Mouse (Mus musculus) embryonic facial prominence, embryonic 12.5 days (tissue): ENCODE data around the gene Akt2. TPM values are rescaled to one million over a fixed set of nuclear protein-coding genes. Genes with fewer than 3 reads are reported as not detected.

Experiments used
- ATAC-seq: fragments of 200-750 bp; cut with Nextera tagmentation; 2 replicates; pipeline ENCODE4 v1.8.0; 2017; ENCODE audit not compliant: insufficient number of reproducible peaks, insufficient read depth, low FRiP score, low TSS enrichment
- H3K27ac ChIP-seq: fragments of 300-500 bp; sonication (generic); 2 replicates; pipeline ENCODE4 v1.5.1; 2016; ENCODE audit warnings: mild to moderate bottlenecking
- H3K27me3 ChIP-seq: fragments of 300-500 bp; sonication (generic); 2 replicates; pipeline ENCODE4 v1.6.1; 2016; ENCODE audit warnings: mild to moderate bottlenecking, moderate library complexity
- H3K36me3 ChIP-seq: fragments of 300-500 bp; sonication (generic); 2 replicates; pipeline ENCODE4 v1.6.1; 2016; ENCODE audit warnings: mild to moderate bottlenecking
- H3K4me1 ChIP-seq: fragments of 300-500 bp; sonication (generic); 2 replicates; pipeline ENCODE4 v1.6.1; 2016
- H3K4me2 ChIP-seq: fragments of 300-500 bp; sonication (generic); replicated peaks from 2 replicates; pipeline ENCODE4 v1.6.1; 2016; ENCODE audit warnings: mild to moderate bottlenecking, moderate library complexity
- H3K4me3 ChIP-seq: fragments of 300-500 bp; sonication (generic); 2 replicates; pipeline ENCODE4 v1.5.1; 2016; ENCODE audit warnings: mild to moderate bottlenecking
- H3K9ac ChIP-seq: fragments of 300-500 bp; sonication (generic); 2 replicates; pipeline ENCODE4 v1.6.1; 2016; ENCODE audit warnings: mild to moderate bottlenecking, moderate library complexity
- H3K9me3 ChIP-seq: fragments of 300-500 bp; sonication (generic); 2 replicates; pipeline ENCODE4 v1.6.1; 2016; ENCODE audit warnings: mild to moderate bottlenecking, moderate library complexity
- WGBS: fragments of 180-500 bp; shearing (Covaris S2); methylation state at CpG from one replicate; pipeline ENCODE4 v1.1.7; 2016; 5-methylcytosine and 5-hydroxymethylcytosine counted together
- polyA plus RNA-seq: library from polyadenylated mRNA; unstranded; fragments of >200 nt; fragmentation: Nextera tagmentation; extraction: Ambion mirVana; gene quantifications from 2 replicates; pipeline ENCODE4 v1.2.1, GENCODE M21; 2016

The Akt2 gene
- polyA plus RNA-seq, 1 experiment from 2014 or later = 114 TPM

DNA sequence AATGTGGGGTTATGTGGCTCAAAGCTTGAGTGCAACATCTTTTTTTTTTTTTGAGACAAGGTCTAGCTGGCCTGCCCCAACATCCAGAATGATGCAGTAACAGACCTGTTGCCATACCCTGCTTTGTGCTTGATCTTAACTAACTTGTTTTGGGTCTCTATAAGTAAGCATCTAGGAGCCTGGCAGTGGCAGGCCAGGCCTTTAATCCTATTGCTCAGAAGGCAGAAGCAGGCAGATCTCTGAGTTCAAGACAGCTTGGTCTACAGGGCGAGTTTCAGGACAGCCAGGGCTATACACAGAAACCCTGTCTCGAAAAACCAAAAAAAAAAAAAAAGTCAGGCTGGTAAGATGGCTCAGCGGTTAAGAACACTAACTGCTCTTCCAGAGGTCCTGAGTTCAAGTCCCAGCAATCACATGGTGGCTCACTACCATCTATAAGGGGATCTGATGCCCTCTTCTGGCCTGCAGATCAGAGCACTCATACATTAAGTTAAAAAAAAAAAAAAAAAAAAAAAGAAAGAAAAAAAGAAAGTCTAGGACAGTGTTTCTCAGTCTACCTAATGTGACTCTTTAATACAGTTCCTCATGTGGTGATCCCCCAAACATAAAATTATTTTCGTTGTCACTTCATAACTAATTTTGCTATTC lies 662 bp upstream of the Akt2 start:
- H3K4me2 ChIP-seq = peak overlapping the region; percentile 74
- ATAC-seq = no peak
- no peaks in the 10 kb centered on the region for H3K9me3 ChIP-seq
- 63% methylated on average over 4 of the region's 4 CpGs for WGBS
- H3K4me1 ChIP-seq = peaks cover 10% of the 10 kb centered on the region
- no peak overlapping the region for H3K9ac ChIP-seq
- peaks cover 5% of the 10 kb centered on the region; the same call in 1 of the 2 replicates for H3K36me3 ChIP-seq
- H3K4me3 ChIP-seq = peak overlapping the region; percentile 78
- H3K27ac ChIP-seq = peak overlapping the region; percentile 98
- H3K27me3 ChIP-seq = no peaks in the 10 kb centered on the region

DNA sequence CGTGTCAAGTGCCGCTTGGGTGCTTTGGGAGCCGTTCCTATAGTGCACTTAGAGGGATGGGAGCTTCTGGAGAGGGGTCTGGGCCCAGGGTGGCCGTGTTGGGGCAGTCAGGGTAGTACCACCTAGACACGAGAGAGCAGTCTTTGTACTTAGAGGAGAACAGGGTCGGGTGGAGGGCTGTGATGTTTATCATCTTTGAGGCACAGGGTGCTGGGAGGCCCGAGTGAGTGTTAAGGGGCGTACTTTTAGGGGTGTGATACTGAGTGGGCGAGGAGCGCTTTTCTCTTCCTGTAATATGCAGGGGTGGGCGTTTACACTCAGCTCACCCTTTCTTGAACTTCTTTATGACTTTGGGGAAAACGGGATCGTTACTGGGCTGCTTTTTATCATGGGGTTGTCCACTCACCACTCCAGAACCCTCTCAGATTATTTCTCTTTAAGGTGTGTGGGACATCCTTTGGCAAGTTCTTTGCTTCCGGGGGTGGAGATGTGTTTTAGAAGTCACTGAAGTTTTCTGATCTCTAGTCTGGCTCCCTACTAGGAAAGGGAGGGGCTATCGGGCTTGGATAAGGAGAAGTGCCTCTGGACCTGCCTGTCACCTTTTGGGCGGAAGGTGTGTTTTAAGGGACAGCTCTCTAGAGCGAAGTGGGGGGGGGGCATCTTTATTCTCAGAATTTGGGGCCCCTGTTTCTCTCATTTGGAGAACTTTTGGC lies 1.0 kb downstream of the Akt2 start:
- peak overlapping the region; percentile 74 for H3K4me2 ChIP-seq
- ATAC-seq = peak; percentile 59
- H3K9ac ChIP-seq = peak overlapping the region; percentile 79
- peaks cover 5% of the 10 kb centered on the region; the same call in 1 of the 2 replicates for H3K36me3 ChIP-seq
- H3K4me3 ChIP-seq = peak overlapping the region; percentile 78
- H3K4me1 ChIP-seq = peaks cover 17% of the 10 kb centered on the region
- WGBS = 2% methylated on average over 17 of the region's 17 CpGs
- H3K9me3 ChIP-seq = no peaks in the 10 kb centered on the region
- peak overlapping the region; percentile 98 for H3K27ac ChIP-seq
- H3K27me3 ChIP-seq = no peaks in the 10 kb centered on the region

DNA sequence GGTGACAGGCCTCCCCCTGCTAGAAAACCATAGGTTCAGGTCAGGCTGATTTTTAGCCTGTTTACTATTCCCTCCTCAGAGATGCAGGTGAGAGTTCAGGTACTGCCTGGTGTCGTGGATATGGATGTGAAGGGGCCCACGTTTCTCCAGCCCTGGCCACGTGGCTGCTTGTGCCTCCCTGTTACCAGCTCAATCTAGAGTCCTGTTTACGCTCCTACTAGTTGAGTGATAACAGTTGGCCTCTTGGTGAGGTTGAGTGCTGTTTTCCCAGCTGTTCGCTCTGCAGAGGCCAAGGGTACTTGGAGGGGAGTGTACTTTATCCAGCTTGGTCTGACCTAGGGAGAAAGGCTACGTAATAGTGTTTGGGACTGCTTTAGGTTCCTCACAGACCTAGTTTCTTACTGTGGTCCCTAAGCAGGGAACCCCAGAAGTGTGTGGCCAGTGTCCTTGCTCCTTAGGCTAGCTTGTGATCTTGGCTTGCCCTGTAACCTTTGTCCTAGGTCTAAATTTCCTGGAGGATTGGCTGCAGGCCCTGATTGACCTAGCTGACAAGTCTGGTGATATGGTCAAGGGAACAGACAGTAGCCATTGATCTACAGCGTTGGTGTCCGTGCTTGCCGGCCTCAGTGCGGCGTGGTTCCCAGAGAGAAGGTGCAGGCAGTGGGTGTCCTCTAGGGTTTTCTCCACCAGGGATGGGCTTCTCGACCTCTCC lies 1.7 kb downstream of the Akt2 start:
- 65% methylated on average over 12 of the region's 12 CpGs for WGBS
- Histone ChIP-seq H3K27me3 (no peaks in the 10 kb centered on the region), H3K4me1 (peaks cover 17% of the 10 kb centered on the region), H3K4me3 (peak overlapping the region; percentile 78), H3K36me3 (peaks cover 5% of the 10 kb centered on the region; the same call in 1 of the 2 replicates), H3K27ac (peak overlapping the region; percentile 98), H3K9ac (peak overlapping the region; percentile 79), H3K9me3 (no peaks in the 10 kb centered on the region), H3K4me2 (peak overlapping the region; percentile 74)
- ATAC-seq = no peak

DNA sequence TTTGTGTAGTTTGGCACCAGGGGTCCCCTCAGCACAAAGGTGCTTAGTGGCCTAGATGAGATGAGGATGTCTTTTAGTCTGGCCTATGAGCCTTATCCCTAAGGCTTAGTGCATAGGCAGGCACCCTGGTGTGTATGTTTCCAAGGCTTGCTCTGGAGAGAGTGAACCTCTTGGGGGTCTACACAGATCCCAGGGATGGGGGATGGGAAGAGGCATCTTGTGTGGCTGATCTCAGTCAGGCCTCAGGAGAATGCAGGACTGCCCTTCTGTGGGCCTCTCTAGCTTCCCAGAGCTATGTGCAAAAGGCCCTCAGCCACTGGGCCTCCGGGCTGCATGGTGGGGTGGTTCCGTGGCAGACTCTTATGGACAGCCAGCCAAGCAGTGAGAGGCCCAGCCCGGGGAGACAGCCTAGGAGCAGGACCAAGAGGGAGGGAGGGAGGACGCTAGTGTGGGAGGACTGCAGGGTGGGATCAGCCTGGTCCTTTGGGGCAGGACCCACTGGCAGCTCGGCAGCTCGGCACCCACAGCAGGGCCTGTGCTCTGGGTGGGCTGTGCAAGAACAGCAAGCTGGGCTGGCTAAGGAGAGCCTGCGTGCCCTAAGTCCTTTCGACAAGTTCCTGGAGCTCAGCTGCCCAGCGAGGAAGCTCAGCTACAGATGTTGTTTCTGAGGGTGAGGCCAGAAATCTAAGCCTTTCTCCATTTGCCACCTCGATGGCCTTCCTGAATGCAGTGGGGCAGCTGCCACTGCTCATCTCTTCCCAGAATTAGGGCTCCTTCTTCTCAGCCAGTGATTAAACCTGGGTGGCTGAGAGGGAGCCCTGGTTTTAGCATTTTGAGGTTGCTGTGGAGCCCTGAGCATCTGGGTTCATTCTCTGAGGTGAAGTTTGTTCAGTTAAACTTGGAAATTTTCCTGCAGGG lies 5.5 kb downstream of the Akt2 start:
- H3K4me1 ChIP-seq = peaks cover 31% of the 10 kb centered on the region
- H3K4me3 ChIP-seq = no peak overlapping the region
- peaks cover 5% of the 10 kb centered on the region; the same call in 1 of the 2 replicates for H3K36me3 ChIP-seq
- no peaks in the 10 kb centered on the region for H3K27me3 ChIP-seq
- 58% methylated on average over 10 of the region's 10 CpGs for WGBS
- ATAC-seq = no peak
- H3K9me3 ChIP-seq = no peaks in the 10 kb centered on the region
- H3K27ac ChIP-seq = peak overlapping the region; percentile 73
- H3K9ac ChIP-seq = 0 out of 2 replicates have a peak overlapping the region, but pooled peaks have one; percentile 5
- H3K4me2 ChIP-seq = 0 out of 2 replicates have a peak overlapping the region, but pooled peaks have one; percentile 12

DNA sequence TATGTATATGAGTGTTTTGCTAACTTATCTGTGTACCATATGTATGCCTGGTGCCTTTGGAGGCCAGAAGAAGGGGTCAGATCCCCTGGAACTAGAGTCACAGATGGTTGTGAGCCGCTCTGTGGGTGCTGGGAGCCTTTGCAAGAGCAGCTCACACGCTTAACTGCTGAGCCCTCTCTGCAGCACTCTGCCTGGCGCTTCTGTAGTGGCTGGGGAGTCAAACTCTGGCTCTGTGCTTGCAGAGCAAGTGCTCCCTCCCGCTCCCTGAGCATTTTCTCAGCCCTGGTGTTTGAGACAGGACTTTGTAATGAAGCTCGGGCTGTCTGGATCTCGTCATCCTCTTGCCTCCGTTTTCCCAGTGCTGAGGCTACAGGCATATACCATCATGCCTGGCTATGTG lies 6.7 kb downstream of the Akt2 start:
- Histone ChIP-seq H3K4me2 (no peak overlapping the region), H3K4me1 (peaks cover 27% of the 10 kb centered on the region), H3K27me3 (no peaks in the 10 kb centered on the region), H3K27ac (no peak overlapping the region), H3K4me3 (no peak overlapping the region), H3K9me3 (no peaks in the 10 kb centered on the region), H3K9ac (no peak overlapping the region), H3K36me3 (peaks cover 5% of the 10 kb centered on the region; the same call in 1 of the 2 replicates)
- WGBS = 70% methylated on average over 7 of the region's 7 CpGs
- ATAC-seq = no peak

DNA sequence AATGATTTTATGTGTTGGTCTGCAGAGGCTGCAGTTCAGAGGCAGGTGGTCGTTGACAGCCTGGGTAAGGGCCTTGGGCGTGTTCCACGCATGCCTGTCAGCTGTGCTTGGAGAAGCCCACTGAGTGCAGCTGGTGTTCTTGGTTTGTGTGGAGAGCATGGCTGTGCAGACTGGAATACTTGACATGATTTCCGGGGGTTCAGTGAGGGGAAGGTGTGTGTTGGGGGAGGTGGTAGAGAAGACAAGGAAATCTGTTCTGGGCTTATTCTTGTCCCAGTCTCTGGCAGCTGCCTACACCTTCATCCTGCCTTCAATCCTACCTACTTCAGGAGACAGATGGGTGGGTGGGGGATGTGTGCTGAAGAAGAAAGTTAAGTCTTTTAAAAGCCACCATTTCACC lies 10.3 kb downstream of the Akt2 start:
- Histone ChIP-seq H3K27me3 (no peaks in the 10 kb centered on the region), H3K9ac (no peak overlapping the region), H3K27ac (no peak overlapping the region), H3K36me3 (no peaks in the 10 kb centered on the region), H3K4me2 (no peak overlapping the region), H3K4me1 (peaks cover 36% of the 10 kb centered on the region), H3K4me3 (no peak overlapping the region), H3K9me3 (no peaks in the 10 kb centered on the region)
- 70% methylated on average over 4 of the region's 4 CpGs for WGBS
- no peak for ATAC-seq

DNA sequence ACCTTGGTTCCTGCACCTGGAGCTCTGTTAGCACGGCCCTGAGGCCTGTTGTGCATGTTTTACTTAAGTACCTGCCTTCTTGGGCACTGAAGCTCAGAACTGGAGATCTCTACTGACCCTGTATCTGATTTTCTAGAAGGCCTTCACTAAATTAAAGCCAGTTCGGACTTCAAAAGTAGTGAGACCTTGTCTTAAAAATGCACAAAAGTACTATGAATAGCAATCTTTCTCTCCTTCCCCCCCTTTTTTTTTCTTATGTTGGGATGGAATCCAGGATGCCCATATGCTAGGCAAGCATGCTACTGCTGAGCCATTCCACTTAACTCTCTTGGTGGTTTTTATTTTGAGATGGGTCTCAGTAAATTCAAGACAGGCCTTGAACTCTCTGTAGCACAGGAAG lies 10.8 kb downstream of the Akt2 start:
- Histone ChIP-seq H3K9me3 (no peaks in the 10 kb centered on the region), H3K27me3 (no peaks in the 10 kb centered on the region), H3K4me2 (no peak overlapping the region), H3K4me1 (peaks cover 36% of the 10 kb centered on the region), H3K27ac (no peak overlapping the region), H3K4me3 (no peak overlapping the region), H3K36me3 (no peaks in the 10 kb centered on the region), H3K9ac (no peak overlapping the region)
- WGBS = 75% methylated on average over 2 of the region's 2 CpGs
- ATAC-seq = no peak

DNA sequence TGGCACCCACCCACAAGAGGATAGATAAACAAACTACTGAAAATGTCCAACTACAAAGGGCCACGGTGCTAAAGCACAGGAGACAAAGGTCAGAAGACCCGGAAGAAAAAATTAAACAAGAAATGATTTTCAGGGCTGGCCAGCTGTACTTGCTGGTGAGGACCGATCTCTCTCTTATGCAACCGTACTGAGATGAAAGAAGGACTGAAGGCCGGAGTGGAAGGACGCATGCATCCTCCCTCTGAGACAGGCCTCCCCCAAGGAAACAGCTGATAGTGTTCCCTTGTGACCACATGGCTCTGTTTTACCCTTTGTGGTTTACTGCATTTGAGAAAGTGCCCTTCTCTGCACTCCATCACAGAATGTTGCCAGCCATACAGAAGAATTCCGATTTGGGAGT lies 11.5 kb downstream of the Akt2 start:
- Histone ChIP-seq H3K27me3 (no peaks in the 10 kb centered on the region), H3K9ac (no peak overlapping the region), H3K4me2 (no peak overlapping the region), H3K4me1 (peaks cover 36% of the 10 kb centered on the region), H3K9me3 (no peaks in the 10 kb centered on the region), H3K36me3 (peaks cover under 1% of the 10 kb centered on the region; the same call in 1 of the 2 replicates), H3K27ac (no peak overlapping the region), H3K4me3 (no peak overlapping the region)
- no peak for ATAC-seq
- 87% methylated on average over 7 of the region's 7 CpGs for WGBS

DNA sequence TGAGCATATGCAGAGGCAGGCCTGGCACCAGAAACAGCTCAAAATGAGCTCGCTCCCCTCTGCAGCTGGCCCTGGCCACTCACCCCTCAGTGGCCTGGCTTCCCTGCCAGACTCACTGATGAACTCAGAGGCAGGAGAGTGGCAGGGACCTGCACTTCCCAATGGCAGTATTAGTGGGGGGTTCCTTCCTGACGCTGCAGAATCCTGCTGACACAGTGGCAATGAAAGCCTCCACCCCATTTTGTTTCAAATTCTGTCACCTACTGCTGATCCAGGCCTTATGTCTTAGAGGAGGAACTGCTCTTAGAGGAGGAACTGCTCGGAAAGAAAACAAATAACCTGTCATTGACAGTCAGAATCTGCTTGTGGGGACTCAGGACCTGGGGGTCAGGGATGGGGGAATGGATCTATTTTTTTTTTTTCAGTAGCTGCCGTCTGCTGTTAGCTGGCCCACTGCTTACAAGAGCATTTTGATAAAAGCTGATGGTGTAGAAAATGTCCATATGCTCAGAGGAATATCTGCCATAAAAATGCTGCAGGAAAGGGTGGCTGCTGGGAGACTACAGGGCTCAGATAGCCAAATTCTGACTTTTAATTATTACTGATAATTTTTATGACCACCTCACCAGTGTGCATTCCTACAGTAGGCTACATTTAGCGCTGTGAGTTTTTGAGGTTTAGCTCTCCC lies 13.5 kb downstream of the Akt2 start:
- no peak overlapping the region for H3K4me3 ChIP-seq
- no peaks in the 10 kb centered on the region for H3K27me3 ChIP-seq
- no peak for ATAC-seq
- H3K4me1 ChIP-seq = peaks cover 36% of the 10 kb centered on the region
- no peak overlapping the region for H3K4me2 ChIP-seq
- 53% methylated on average over 5 of the region's 5 CpGs for WGBS
- no peak overlapping the region for H3K9ac ChIP-seq
- H3K36me3 ChIP-seq = peaks cover 17% of the 10 kb centered on the region
- no peaks in the 10 kb centered on the region for H3K9me3 ChIP-seq
- no peak overlapping the region for H3K27ac ChIP-seq

DNA sequence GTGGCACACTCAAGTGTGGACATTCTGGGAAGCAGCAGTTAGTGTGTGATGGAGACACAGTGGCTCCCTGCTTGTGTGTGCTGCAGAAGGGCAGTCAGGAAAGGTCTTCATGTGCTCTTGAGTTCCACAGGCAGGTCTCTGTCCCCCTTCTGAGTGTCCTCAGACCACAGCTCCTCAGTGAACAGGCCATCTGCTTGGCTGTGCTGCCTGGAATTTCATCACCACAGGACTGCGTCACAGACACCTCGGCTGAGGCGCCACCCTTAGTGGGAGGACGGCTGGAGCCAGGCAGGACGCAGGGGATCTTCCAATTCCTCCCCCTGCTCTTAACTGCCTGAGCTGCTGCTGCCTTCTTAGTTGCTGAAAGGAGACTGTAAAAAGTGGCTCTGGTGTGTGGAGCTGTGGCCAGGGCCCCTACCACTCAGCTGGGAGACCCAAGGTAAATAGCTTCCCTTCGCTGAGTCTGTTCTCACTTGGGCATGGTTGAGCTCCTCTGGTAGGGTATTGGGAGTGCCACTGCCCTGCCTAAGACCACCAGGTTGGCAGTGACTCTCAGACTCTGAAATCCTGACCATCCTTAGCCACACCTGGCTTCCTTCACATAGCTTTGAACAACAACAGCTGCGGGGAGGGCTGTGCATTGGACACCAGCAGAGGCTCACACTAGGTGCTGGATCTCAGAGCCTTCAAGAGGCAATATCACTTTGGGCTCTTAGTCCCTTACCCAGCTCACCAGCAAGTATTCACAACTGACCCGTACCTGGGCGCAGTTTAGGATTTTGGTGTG lies 14.3 kb downstream of the Akt2 start:
- Histone ChIP-seq H3K9me3 (no peaks in the 10 kb centered on the region), H3K27ac (no peak overlapping the region), H3K9ac (no peak overlapping the region; the same call in 1 of the 2 replicates), H3K4me1 (peaks cover 32% of the 10 kb centered on the region), H3K4me3 (no peak overlapping the region), H3K27me3 (no peaks in the 10 kb centered on the region), H3K4me2 (no peak overlapping the region), H3K36me3 (peaks cover 26% of the 10 kb centered on the region)
- ATAC-seq = no peak
- WGBS = 76% methylated on average over 9 of the region's 9 CpGs
